ENCODE assay signal across 23 mouse cellular contexts in genomic region chr8:83654725-83655124, GRCm38 (mm10).
"Had no signal": no experiment of that assay in that cellular context is flagged by ENCODE, and none has a peak within 500 bp of the region (broad histone marks: within the 10 kb centered on the region; RNA-seq: fewer than 3 reads in every experiment).

No protein-coding gene starts in this region.

- H3K4me3 ChIP-seq: gastrocnemius, adult 2 months; heart, adult 2 months; heart, embryonic 15.5 days; hindbrain, embryonic 12.5 days; intestine, embryonic 15.5 days; layer of hippocampus, adult 2 months; left cerebral cortex, adult 2 months; limb, embryonic 12.5 days had no signal

- H3K27me3 ChIP-seq: heart, embryonic 13.5 days; heart, embryonic 15.5 days; hindbrain, embryonic 12.5 days; intestine, embryonic 15.5 days; limb, embryonic 12.5 days had no signal

- H3K4me2 ChIP-seq: heart, embryonic 11.5 days had no signal

- H3K27ac ChIP-seq: gastrocnemius, adult 2 months; heart, adult 2 months; heart, embryonic 13.5 days; heart, embryonic 15.5 days; hindbrain, embryonic 10.5 days; hindbrain, embryonic 12.5 days; hindbrain, embryonic 14.5 days; intestine, embryonic 15.5 days; layer of hippocampus, adult 2 months; left cerebral cortex, adult 2 months; limb, embryonic 10.5 days; limb, embryonic 12.5 days had no signal

- H3K9me3 ChIP-seq: heart, embryonic 13.5 days; heart, embryonic 15.5 days; hindbrain, embryonic 10.5 days; hindbrain, embryonic 12.5 days; intestine, embryonic 15.5 days; limb, embryonic 10.5 days had no signal

- ATAC-seq: hindbrain, embryonic 16.5 days; inflammation-experienced regulatory T-cells, adult 6 months; intestine, embryonic 15.5 days; intestine, postnatal 0 days had no signal

- H3K9ac ChIP-seq: heart, embryonic 13.5 days; heart, embryonic 15.5 days; hindbrain, embryonic 12.5 days; hindbrain, embryonic 14.5 days; intestine, embryonic 15.5 days; limb, embryonic 12.5 days had no signal

- DNase-seq: gastrocnemius, adult 2 months; gastrocnemius, postnatal 10 days; gastrocnemius, postnatal 25 days; heart, adult 2 months; kidney, adult 18-20 months; kidney, adult 8-10 months; kidney, postnatal 10 days; kidney, postnatal 25 days; kidney, postnatal 4 days had no signal
